Mouse (Mus musculus) myocyte (in vitro differentiated cells): ENCODE measurements around the gene Cpox. TPM values are rescaled to one million over a fixed set of nuclear protein-coding genes. Genes with fewer than 3 reads are reported as not detected.
"Not testable (repeated sequence)": the region's sequence is repeated elsewhere in the genome, so short reads cannot be mapped to it uniquely, and the experiment has no call there.

ENCODE experiments used
- H3K27me3 ChIP-seq: one replicate; pipeline ENCODE4 v1.6.1; 2011; ENCODE audit not compliant: control insufficient read depth, insufficient read depth, insufficient read length
- H3K36me3 ChIP-seq: one replicate; pipeline ENCODE4 v1.6.1; 2011; ENCODE audit not compliant: control insufficient read depth, insufficient read depth
- H3K4me2 ChIP-seq: one replicate; pipeline ENCODE4 v1.6.1; 2011; ENCODE audit warnings: low read depth, control low read depth
- H3K4me3 ChIP-seq: one replicate; pipeline ENCODE4 v1.5.1; 2011; ENCODE audit warnings: mild to moderate bottlenecking, control low read depth, moderate library complexity
- H3K79me2 ChIP-seq: one replicate; pipeline ENCODE4 v1.6.1; 2011; ENCODE audit not compliant: control insufficient read depth, insufficient read depth
- H3ac ChIP-seq: one replicate; pipeline ENCODE4 v1.6.1; 2011; ENCODE audit not compliant: control insufficient read depth, insufficient read length
- CEBPB ChIP-seq: IDR thresholded peaks from 2 replicates; pipeline ENCODE4 v1.6.1; 2011; ENCODE audit warnings: mild to moderate bottlenecking, moderate library complexity; ENCODE audit not compliant: poor library complexity, insufficient read depth, severe bottlenecking
- E2F4 ChIP-seq: IDR thresholded peaks from one replicate; pipeline ENCODE4 v1.6.1; 2011; ENCODE audit warnings: mild to moderate bottlenecking, control low read depth, moderate library complexity; ENCODE audit not compliant: insufficient read depth
- MAX ChIP-seq: IDR thresholded peaks from one replicate; pipeline ENCODE4 v1.6.1; 2011; ENCODE audit warnings: low read depth, mild to moderate bottlenecking, control low read depth
- MYOD1 ChIP-seq, 3 experiments: IDR thresholded peaks; one replicate each; pipeline ENCODE4 v1.6.1; 2011; ENCODE audit warnings: control low read depth in 2 of 3, low read depth in 2 of 3, mild to moderate bottlenecking in 2 of 3, moderate library complexity in 1 of 3; ENCODE audit not compliant: insufficient read length in 2 of 3, control insufficient read depth in 1 of 3
- MYOG ChIP-seq, 3 experiments: IDR thresholded peaks; one replicate each; pipeline ENCODE4 v1.6.1; 2011; ENCODE audit warnings: control low read depth in 2 of 3, low read depth in 2 of 3, mild to moderate bottlenecking in 2 of 3; ENCODE audit not compliant: insufficient read length in 2 of 3, control insufficient read depth in 1 of 3, insufficient read depth in 1 of 3
- POLR2A ChIP-seq: IDR thresholded peaks from one replicate; pipeline ENCODE4 v1.6.1; 2011; ENCODE audit warnings: low read depth, mild to moderate bottlenecking, control low read depth, moderate library complexity; ENCODE audit not compliant: insufficient read length
- POLR2AphosphoS2 ChIP-seq: IDR thresholded peaks from one replicate; pipeline ENCODE4 v1.6.1; 2011; ENCODE audit warnings: low read depth, control low read depth; ENCODE audit not compliant: insufficient read length
- REST ChIP-seq: IDR thresholded peaks from one replicate; pipeline ENCODE4 v1.6.1; 2011; ENCODE audit warnings: mild to moderate bottlenecking, control low read depth, moderate library complexity; ENCODE audit not compliant: insufficient read depth, insufficient read length
- SRF ChIP-seq: IDR thresholded peaks from one replicate; pipeline ENCODE4 v1.6.1; 2011; ENCODE audit warnings: low read depth; ENCODE audit not compliant: control insufficient read depth, insufficient read length
- TCF12 ChIP-seq: IDR thresholded peaks from one replicate; pipeline ENCODE4 v1.6.1; 2011; ENCODE audit warnings: mild to moderate bottlenecking, control low read depth; ENCODE audit not compliant: poor library complexity, insufficient read depth, severe bottlenecking
- TCF3 ChIP-seq: IDR thresholded peaks from one replicate; pipeline ENCODE4 v1.6.1; 2011; ENCODE audit warnings: low read depth, control low read depth; ENCODE audit not compliant: insufficient read length
- USF1 ChIP-seq: IDR thresholded peaks from one replicate; pipeline ENCODE4 v1.6.1; 2011; ENCODE audit warnings: low read depth, mild to moderate bottlenecking, control low read depth, moderate library complexity
- polyA plus RNA-seq: library from polyadenylated mRNA; unstranded; fragments of >200 nt; fragmentation: generic; extraction: Trizol; gene quantifications from one replicate; pipeline ENCODE4 v1.2.1, GENCODE M21; 2012; ENCODE audit warnings: missing spikeins

Cpox gene
- polyA plus RNA-seq, 1 experiment: 20.0 TPM

- no peak overlapping the region for H3ac ChIP-seq
- H3K27me3 ChIP-seq: peaks cover 22% of the 10 kb centered on the region
- no peak for TF ChIP-seq MYOD1 (IDR thresholded peaks at IDR 0.05; ENCODE audit: control insufficient read depth in 1 of 3, insufficient read length in 2 of 3, low read depth in 2 of 3)
- TF ChIP-seq REST: no peak
- no peak for TF ChIP-seq SRF
- TF ChIP-seq POLR2AphosphoS2: no peak
- no peak for TF ChIP-seq TCF12
- no peak for TF ChIP-seq MAX
- no peak for TF ChIP-seq POLR2A
- no peak for TF ChIP-seq USF1
- no peak for TF ChIP-seq TCF3
- no peak for TF ChIP-seq MYOG (IDR thresholded peaks at IDR 0.05; ENCODE audit: control insufficient read depth in 1 of 3, insufficient read depth in 1 of 3, insufficient read length in 2 of 3, low read depth in 2 of 3)
- TF ChIP-seq CEBPB: no peak
- no peak for TF ChIP-seq E2F4
- no peak overlapping the region for H3K4me2 ChIP-seq
- no peaks in the 10 kb centered on the region for H3K36me3 ChIP-seq
- no peak overlapping the region for H3K4me3 ChIP-seq
- no peaks in the 10 kb centered on the region for H3K79me2 ChIP-seq
Observed at GRCm38 (mm10) chr16:58658668-58659067, 11.4 kb upstream of the Cpox start.

- no peak overlapping the region for H3K4me3 ChIP-seq
- H3K4me2 ChIP-seq: no peak overlapping the region
- H3K27me3 ChIP-seq: peaks cover 22% of the 10 kb centered on the region
- no peak for TF ChIP-seq MYOG (IDR thresholded peaks at IDR 0.05; ENCODE audit: control insufficient read depth in 1 of 3, insufficient read depth in 1 of 3, insufficient read length in 2 of 3, low read depth in 2 of 3)
- no peak for TF ChIP-seq MYOD1 (IDR thresholded peaks at IDR 0.05; ENCODE audit: control insufficient read depth in 1 of 3, insufficient read length in 2 of 3, low read depth in 2 of 3)
- no peak for TF ChIP-seq TCF12
- no peak for TF ChIP-seq CEBPB
- no peak for TF ChIP-seq USF1
- no peak for TF ChIP-seq SRF
- no peak for TF ChIP-seq REST
- TF ChIP-seq POLR2A: no peak
- no peak for TF ChIP-seq POLR2AphosphoS2
- no peaks in the 10 kb centered on the region for H3K36me3 ChIP-seq
- H3ac ChIP-seq: no peak overlapping the region
- H3K79me2 ChIP-seq: no peaks in the 10 kb centered on the region
Observed at GRCm38 (mm10) chr16:58661826-58662225, 8.3 kb upstream of the Cpox start.

DNA sequence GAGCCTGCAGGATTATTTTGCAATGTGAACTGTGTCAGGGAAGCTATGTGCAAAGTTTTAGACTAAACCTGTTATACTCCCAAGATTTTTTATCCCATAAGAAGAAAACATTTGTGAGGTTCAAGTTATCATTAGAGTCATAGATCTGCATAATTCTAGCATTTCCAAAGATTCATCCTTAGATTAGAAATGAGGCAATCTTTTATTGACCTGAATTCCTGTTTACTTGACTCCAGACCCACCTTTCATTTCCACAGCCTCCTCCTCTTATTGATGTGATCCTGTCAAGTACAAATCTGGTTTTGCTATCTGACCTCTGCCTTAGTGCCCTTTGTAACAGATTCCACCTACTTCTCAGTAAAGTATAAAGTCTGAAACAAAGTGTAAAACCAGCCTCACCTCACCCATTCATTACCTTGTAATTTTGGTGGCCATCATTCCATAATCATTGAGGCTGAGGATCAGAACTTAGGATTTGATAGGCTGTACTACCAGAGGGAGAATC lies 7.8 kb upstream of the Cpox start:
- peaks cover 22% of the 10 kb centered on the region for H3K27me3 ChIP-seq
- H3K4me2 ChIP-seq: no peak overlapping the region
- no peak overlapping the region for H3ac ChIP-seq
- TF ChIP-seq MAX (no peak), TCF3 (no peak)
- no peaks in the 10 kb centered on the region for H3K36me3 ChIP-seq
- H3K79me2 ChIP-seq: no peaks in the 10 kb centered on the region
- no peak overlapping the region for H3K4me3 ChIP-seq

DNA sequence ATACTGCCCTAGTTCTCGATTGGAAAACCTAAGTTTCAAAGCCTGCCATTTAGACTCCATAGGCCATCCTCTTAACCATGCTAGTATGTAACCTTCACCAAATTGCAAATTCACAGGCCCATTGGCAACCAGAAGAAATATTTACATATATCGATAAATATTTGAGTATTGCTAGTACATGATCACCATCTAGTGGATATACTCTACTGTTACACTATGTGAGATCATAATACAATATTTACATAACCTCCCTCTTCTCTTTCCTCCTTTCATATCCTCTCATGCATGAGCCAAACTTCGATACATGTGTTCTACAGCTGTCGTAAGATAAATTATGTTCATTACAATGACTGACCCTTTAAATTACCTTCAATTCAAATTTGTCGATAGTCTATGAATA lies 7.1 kb upstream of the Cpox start:
- TF ChIP-seq SRF (no peak), CEBPB (no peak), POLR2A (no peak), TCF3 (no peak), POLR2AphosphoS2 (no peak)
- no peaks in the 10 kb centered on the region for H3K36me3 ChIP-seq
- no peaks in the 10 kb centered on the region for H3K79me2 ChIP-seq
- H3K27me3 ChIP-seq: peaks cover 17% of the 10 kb centered on the region
- no peak overlapping the region for H3K4me2 ChIP-seq
- no peak overlapping the region for H3K4me3 ChIP-seq
- H3ac ChIP-seq: no peak overlapping the region

- no peaks in the 10 kb centered on the region for H3K79me2 ChIP-seq
- no peaks in the 10 kb centered on the region for H3K36me3 ChIP-seq
- TF ChIP-seq MYOD1 (IDR thresholded peaks at IDR 0.05; ENCODE audit: control insufficient read depth in 1 of 3, insufficient read length in 2 of 3, low read depth in 2 of 3) (no peak), REST (no peak), SRF (no peak), TCF3 (no peak), MYOG (IDR thresholded peaks at IDR 0.05; ENCODE audit: control insufficient read depth in 1 of 3, insufficient read depth in 1 of 3, insufficient read length in 2 of 3, low read depth in 2 of 3) (no peak), USF1 (no peak), POLR2AphosphoS2 (no peak), POLR2A (no peak), TCF12 (no peak), E2F4 (no peak), MAX (no peak), CEBPB (no peak)
Observed at GRCm38 (mm10) chr16:58663816-58664215, 6.3 kb upstream of the Cpox start.

GRCm38 (mm10) chr16:58665137-58665536 lies 5.0 kb upstream of the Cpox start:
- H3K79me2 ChIP-seq, H3K36me3 ChIP-seq, H3ac ChIP-seq, H3K27me3 ChIP-seq, H3K4me3 ChIP-seq, H3K4me2 ChIP-seq: not testable (repeated sequence)

More at GRCm38 (mm10) chr16:58663816-58664215, 6.3 kb upstream of the Cpox start:
- Histone ChIP-seq H3ac (no peak overlapping the region), H3K4me2 (no peak overlapping the region), H3K4me3 (no peak overlapping the region), H3K27me3 (peaks cover 9% of the 10 kb centered on the region)

GRCm38 (mm10) chr16:58666681-58667080 lies 3.4 kb upstream of the Cpox start:
- not testable (repeated sequence) for H3K27me3 ChIP-seq, H3K4me2 ChIP-seq, H3K4me3 ChIP-seq, H3ac ChIP-seq, H3K36me3 ChIP-seq
- H3K79me2 ChIP-seq: peaks cover 12% of the 10 kb centered on the region
